Mouse (Mus musculus): Measurements from ENCODE around the gene Aldoc. TPM values are rescaled to one million over a fixed set of nuclear protein-coding genes. Genes with fewer than 3 reads are reported as not detected.
A peak's percentile ranks its signal among the peaks of the same experiment; 100 is the strongest.

The Aldoc gene
- polyA plus RNA-seq, 1 experiment from 2014 or later = 24.1 TPM

GRCm38 (mm10) chr11:78344328-78344889 lies 21.6 kb downstream of the Aldoc start:
- no peaks in the 10 kb centered on the region for H3K9me3 ChIP-seq (ENCODE audit: control insufficient read depth, low read length)
- no peaks in the 10 kb centered on the region for H3K27me3 ChIP-seq (replicated peaks; ENCODE audit: control insufficient read depth, insufficient read depth, low read length)
- H3K36me3 ChIP-seq (ENCODE audit: control insufficient read depth, insufficient read depth, low read length) = peaks cover 31% of the 10 kb centered on the region
- peaks cover 21% of the 10 kb centered on the region for H3K4me1 ChIP-seq (ENCODE audit: control insufficient read depth, insufficient read depth, low read length)
- 61% methylated on average over 6 of the region's 6 CpGs for WGBS
- H3K4me3 ChIP-seq (ENCODE audit: low read depth, low read length) = peak overlapping the region; percentile 84
- H3K27ac ChIP-seq (replicated peaks; ENCODE audit: low read depth, low read length) = no peak overlapping the region
- peak overlapping the region; percentile 86 for H3K9ac ChIP-seq (ENCODE audit: low read depth, low read length)
- ATAC-seq (ENCODE audit: low read depth) (no peak), DNase-seq (ENCODE audit: low spot score) (no peak)
- H3K4me2 ChIP-seq (ENCODE audit: low read depth, low read length) = peak overlapping the region; percentile 66

- 46% methylated on average over 7 of the region's 8 CpGs for WGBS
- DNase-seq (ENCODE audit: low spot score) = peak; percentile 72
- no peak for ATAC-seq (ENCODE audit: low read depth)
These were observed 22.3 kb downstream of the Aldoc start for GRCm38 (mm10) chr11:78344890-78345715.

GRCm38 (mm10) chr11:78345801-78346200 lies 23.0 kb downstream of the Aldoc start:
- H3K9ac ChIP-seq (ENCODE audit: low read depth, low read length) = peak overlapping the region; percentile 40
- H3K27me3 ChIP-seq (replicated peaks; ENCODE audit: control insufficient read depth, insufficient read depth, low read length) = no peaks in the 10 kb centered on the region
- no peak overlapping the region for H3K4me3 ChIP-seq (ENCODE audit: low read depth, low read length)
- no peaks in the 10 kb centered on the region for H3K9me3 ChIP-seq (ENCODE audit: control insufficient read depth, low read length)
- peaks cover 21% of the 10 kb centered on the region for H3K4me1 ChIP-seq (ENCODE audit: control insufficient read depth, insufficient read depth, low read length)
- 0 out of 2 replicates have a peak overlapping the region, but pooled peaks have one; percentile 66 for H3K4me2 ChIP-seq (ENCODE audit: low read depth, low read length)
- no peak for ATAC-seq (ENCODE audit: low read depth)
- 68% methylated on average over 7 of the region's 7 CpGs for WGBS
- H3K36me3 ChIP-seq (ENCODE audit: control insufficient read depth, insufficient read depth, low read length) = peaks cover 24% of the 10 kb centered on the region
- H3K27ac ChIP-seq (replicated peaks; ENCODE audit: low read depth, low read length) = no peak overlapping the region
- DNase-seq (ENCODE audit: low spot score) = no peak

More at GRCm38 (mm10) chr11:78344890-78345715, 22.3 kb downstream of the Aldoc start:
- H3K4me2 ChIP-seq (ENCODE audit: low read depth, low read length) = peak overlapping the region; percentile 66
- no peaks in the 10 kb centered on the region for H3K9me3 ChIP-seq (ENCODE audit: control insufficient read depth, low read length)
- peak overlapping the region; percentile 40 for H3K9ac ChIP-seq (ENCODE audit: low read depth, low read length)
- peaks cover 21% of the 10 kb centered on the region for H3K4me1 ChIP-seq (ENCODE audit: control insufficient read depth, insufficient read depth, low read length)
- peaks cover 25% of the 10 kb centered on the region for H3K36me3 ChIP-seq (ENCODE audit: control insufficient read depth, insufficient read depth, low read length)
- H3K27ac ChIP-seq (replicated peaks; ENCODE audit: low read depth, low read length) = no peak overlapping the region
- no peaks in the 10 kb centered on the region for H3K27me3 ChIP-seq (replicated peaks; ENCODE audit: control insufficient read depth, insufficient read depth, low read length)
- H3K4me3 ChIP-seq (ENCODE audit: low read depth, low read length) = peak overlapping the region; percentile 84

GRCm38 (mm10) chr11:78346326-78347069 lies 23.7 kb downstream of the Aldoc start:
- H3K9ac ChIP-seq (ENCODE audit: low read depth, low read length) = 0 out of 2 replicates have a peak overlapping the region, but pooled peaks have one; percentile 40
- 73% methylated on average over 6 of the region's 6 CpGs for WGBS

GRCm38 (mm10) chr11:78347070-78347754 lies 24.4 kb downstream of the Aldoc start:
- DNase-seq (ENCODE audit: low spot score) (peak; percentile 75), ATAC-seq (ENCODE audit: low read depth) (peak; percentile 16; the same call in 1 of the 2 replicates)
- Histone ChIP-seq H3K27me3 (replicated peaks; ENCODE audit: control insufficient read depth, insufficient read depth, low read length) (no peaks in the 10 kb centered on the region), H3K27ac (replicated peaks; ENCODE audit: low read depth, low read length) (no peak overlapping the region), H3K4me2 (ENCODE audit: low read depth, low read length) (no peak overlapping the region), H3K9me3 (ENCODE audit: control insufficient read depth, low read length) (no peaks in the 10 kb centered on the region), H3K36me3 (ENCODE audit: control insufficient read depth, insufficient read depth, low read length) (peaks cover 24% of the 10 kb centered on the region), H3K4me1 (ENCODE audit: control insufficient read depth, insufficient read depth, low read length) (peaks cover 21% of the 10 kb centered on the region), H3K9ac (ENCODE audit: low read depth, low read length) (no peak overlapping the region), H3K4me3 (ENCODE audit: low read depth, low read length) (no peak overlapping the region)
- WGBS = 94% methylated on average over 10 of the region's 10 CpGs

More at GRCm38 (mm10) chr11:78346326-78347069, 23.7 kb downstream of the Aldoc start:
- Histone ChIP-seq H3K27ac (replicated peaks; ENCODE audit: low read depth, low read length) (no peak overlapping the region), H3K4me2 (ENCODE audit: low read depth, low read length) (peak overlapping the region; percentile 66; the same call in 1 of the 2 replicates), H3K4me1 (ENCODE audit: control insufficient read depth, insufficient read depth, low read length) (peaks cover 21% of the 10 kb centered on the region), H3K4me3 (ENCODE audit: low read depth, low read length) (no peak overlapping the region), H3K9me3 (ENCODE audit: control insufficient read depth, low read length) (no peaks in the 10 kb centered on the region), H3K36me3 (ENCODE audit: control insufficient read depth, insufficient read depth, low read length) (peaks cover 24% of the 10 kb centered on the region), H3K27me3 (replicated peaks; ENCODE audit: control insufficient read depth, insufficient read depth, low read length) (no peaks in the 10 kb centered on the region)
- ATAC-seq (ENCODE audit: low read depth) = peak; percentile 20; the same call in 1 of the 2 replicates
- peak; percentile 64 for DNase-seq (ENCODE audit: low spot score)

GRCm38 (mm10) chr11:78347908-78348307 lies 25.1 kb downstream of the Aldoc start:
- no peak overlapping the region for H3K9ac ChIP-seq (ENCODE audit: low read depth, low read length)
- no peak overlapping the region for H3K4me2 ChIP-seq (ENCODE audit: low read depth, low read length)
- no peak overlapping the region for H3K4me3 ChIP-seq (ENCODE audit: low read depth, low read length)
- H3K9me3 ChIP-seq (ENCODE audit: control insufficient read depth, low read length) = no peaks in the 10 kb centered on the region
- no peaks in the 10 kb centered on the region for H3K27me3 ChIP-seq (replicated peaks; ENCODE audit: control insufficient read depth, insufficient read depth, low read length)
- H3K36me3 ChIP-seq (ENCODE audit: control insufficient read depth, insufficient read depth, low read length) = peaks cover 24% of the 10 kb centered on the region
- DNase-seq (ENCODE audit: low spot score) = no peak
- no peak for ATAC-seq (ENCODE audit: low read depth)
- WGBS = 81% methylated on average over 8 of the region's 9 CpGs
- no peak overlapping the region for H3K27ac ChIP-seq (replicated peaks; ENCODE audit: low read depth, low read length)
- peaks cover 21% of the 10 kb centered on the region for H3K4me1 ChIP-seq (ENCODE audit: control insufficient read depth, insufficient read depth, low read length)

- Histone ChIP-seq H3K4me2 (ENCODE audit: low read depth, low read length) (no peak overlapping the region), H3K27ac (replicated peaks; ENCODE audit: low read depth, low read length) (no peak overlapping the region), H3K4me3 (ENCODE audit: low read depth, low read length) (no peak overlapping the region), H3K4me1 (ENCODE audit: control insufficient read depth, insufficient read depth, low read length) (peaks cover 21% of the 10 kb centered on the region), H3K9ac (ENCODE audit: low read depth, low read length) (no peak overlapping the region), H3K9me3 (ENCODE audit: control insufficient read depth, low read length) (no peaks in the 10 kb centered on the region), H3K27me3 (replicated peaks; ENCODE audit: control insufficient read depth, insufficient read depth, low read length) (no peaks in the 10 kb centered on the region), H3K36me3 (ENCODE audit: control insufficient read depth, insufficient read depth, low read length) (peaks cover 24% of the 10 kb centered on the region)
- ATAC-seq (ENCODE audit: low read depth) (no peak), DNase-seq (ENCODE audit: low spot score) (no peak)
- 60% methylated on average over 7 of the region's 7 CpGs for WGBS
These were observed 25.7 kb downstream of the Aldoc start for GRCm38 (mm10) chr11:78348474-78348873.

Data from embryonic facial prominence, embryonic 14.5 days (tissue).